Mouse (Mus musculus): Measurements from ENCODE around the gene Trub2.
"Not testable (repeated sequence)": the region's sequence is repeated elsewhere in the genome, so short reads cannot be mapped to it uniquely, and the experiment has no call there.

Trub2 gene

GRCm38 (mm10) chr2:29787937-29788681 lies at the start of gene Trub2:
Trub2 (minus strand) TSS chr2:29788502.
- peak; percentile 60 to 71 for DNase-seq (ENCODE audit: low spot score in 2 of 2)

GRCm38 (mm10) chr2:29835391-29835899 lies 47.1 kb upstream of the Trub2 start:
- no peak for DNase-seq (ENCODE audit: low spot score in 2 of 2)

- no peak for DNase-seq (ENCODE audit: low spot score in 2 of 2)
These were observed 45.5 kb upstream of the Trub2 start for GRCm38 (mm10) chr2:29833796-29834195.

GRCm38 (mm10) chr2:29831106-29831505 lies 42.8 kb upstream of the Trub2 start:
- DNase-seq (ENCODE audit: low spot score in 2 of 2), result no peak

DNA sequence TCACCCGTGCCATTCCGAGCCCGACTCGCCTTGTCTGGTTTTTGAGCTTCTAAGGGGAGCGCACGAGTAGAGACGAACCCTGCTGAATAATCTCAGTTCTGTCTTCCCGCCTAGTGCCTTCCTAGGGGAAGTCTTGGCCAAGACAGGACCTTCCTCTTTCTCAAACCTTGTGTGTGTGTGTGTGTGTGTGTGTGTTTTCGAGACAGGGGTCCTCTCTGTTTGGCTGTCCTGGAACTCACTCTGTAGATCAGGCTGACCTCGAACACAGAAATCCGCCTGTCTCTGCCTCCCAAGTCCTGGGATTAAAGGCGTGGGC lies 39.4 kb upstream of the Trub2 start:
- no peak for DNase-seq (ENCODE audit: low spot score in 2 of 2)

DNA sequence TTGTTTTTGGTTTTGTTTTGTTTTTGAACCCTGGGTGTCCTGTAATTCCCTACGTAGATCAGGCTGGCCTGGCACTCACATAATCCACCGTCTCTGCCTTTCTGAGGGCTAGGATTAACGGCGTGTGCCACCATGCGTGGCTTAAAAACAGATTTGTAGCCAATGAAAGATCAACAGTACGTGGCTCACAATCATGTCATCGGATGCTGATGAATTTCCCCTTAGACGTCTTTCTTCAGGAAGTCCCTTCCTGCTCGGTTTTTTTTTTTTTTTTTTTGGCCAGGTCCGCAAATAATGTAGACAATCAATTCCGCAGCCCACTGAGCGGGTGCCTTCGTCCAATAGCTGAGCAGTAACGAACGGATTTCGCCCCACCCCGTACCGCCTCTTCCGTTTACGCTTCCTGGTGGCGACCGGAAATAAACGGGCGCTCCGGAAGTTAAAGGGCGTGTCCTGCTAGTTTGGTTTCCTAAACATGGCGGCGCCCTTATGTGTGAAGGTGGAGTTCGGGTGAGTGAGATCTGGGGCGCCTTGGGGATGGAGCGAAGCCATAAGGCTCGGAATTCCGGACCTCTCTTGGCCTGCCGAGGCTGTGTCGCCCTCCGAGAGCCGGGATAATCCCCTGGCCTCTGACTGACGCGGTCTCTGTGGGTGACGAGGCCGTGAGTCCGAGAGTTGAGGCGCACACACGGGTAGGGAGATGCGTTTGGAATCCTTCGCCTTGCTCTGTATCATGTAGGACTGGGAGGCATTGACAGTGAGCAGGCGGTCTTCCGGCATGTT lies 38.8 kb upstream of the Trub2 start:
- peak; percentile 78 to 91 for DNase-seq (ENCODE audit: low spot score in 2 of 2)

DNA sequence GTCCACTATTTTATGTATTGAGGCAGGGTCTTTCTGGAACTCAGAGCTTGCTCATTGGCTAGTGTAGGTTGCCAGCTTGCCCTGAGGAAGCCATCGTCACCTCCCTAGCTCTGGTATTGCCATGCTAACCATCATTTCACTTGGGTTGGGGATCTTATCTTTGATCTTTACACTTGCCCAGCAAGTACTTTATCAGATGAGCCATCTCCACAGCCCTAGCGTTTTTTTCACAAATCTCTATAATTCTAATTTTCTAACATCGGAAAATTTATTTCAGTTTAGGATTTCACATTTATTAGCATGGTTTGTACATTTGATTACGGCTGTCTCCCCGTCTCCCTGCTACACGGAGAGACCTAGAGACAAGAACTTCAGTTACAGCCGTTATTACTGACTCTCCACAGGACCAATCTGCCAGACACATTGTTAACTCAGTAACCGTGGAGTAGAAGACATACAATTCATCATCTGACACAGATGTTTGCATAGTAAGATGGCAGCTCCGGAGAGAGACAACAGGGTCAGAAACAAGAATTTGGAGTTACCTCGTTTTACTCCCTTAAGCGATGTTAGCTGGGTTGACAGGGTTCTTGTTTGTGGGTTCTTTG lies 38.1 kb upstream of the Trub2 start:
- DNase-seq (ENCODE audit: low spot score in 2 of 2), result no peak

- peak; percentile 41 to 50 for DNase-seq (ENCODE audit: low spot score in 2 of 2)
These were observed 31.9 kb upstream of the Trub2 start, which contains the start of gene Urm1 for GRCm38 (mm10) chr2:29820025-29820817. Urm1 (plus strand) TSS chr2:29820075.

GRCm38 (mm10) chr2:29819363-29819762 lies 31.1 kb upstream of the Trub2 start:
- DNase-seq (ENCODE audit: low spot score in 2 of 2), result no peak

- peak; percentile 88 to 92 for DNase-seq (ENCODE audit: low spot score in 2 of 2)
These were observed 29.3 kb upstream of the Trub2 start for GRCm38 (mm10) chr2:29817426-29818232.

DNA sequence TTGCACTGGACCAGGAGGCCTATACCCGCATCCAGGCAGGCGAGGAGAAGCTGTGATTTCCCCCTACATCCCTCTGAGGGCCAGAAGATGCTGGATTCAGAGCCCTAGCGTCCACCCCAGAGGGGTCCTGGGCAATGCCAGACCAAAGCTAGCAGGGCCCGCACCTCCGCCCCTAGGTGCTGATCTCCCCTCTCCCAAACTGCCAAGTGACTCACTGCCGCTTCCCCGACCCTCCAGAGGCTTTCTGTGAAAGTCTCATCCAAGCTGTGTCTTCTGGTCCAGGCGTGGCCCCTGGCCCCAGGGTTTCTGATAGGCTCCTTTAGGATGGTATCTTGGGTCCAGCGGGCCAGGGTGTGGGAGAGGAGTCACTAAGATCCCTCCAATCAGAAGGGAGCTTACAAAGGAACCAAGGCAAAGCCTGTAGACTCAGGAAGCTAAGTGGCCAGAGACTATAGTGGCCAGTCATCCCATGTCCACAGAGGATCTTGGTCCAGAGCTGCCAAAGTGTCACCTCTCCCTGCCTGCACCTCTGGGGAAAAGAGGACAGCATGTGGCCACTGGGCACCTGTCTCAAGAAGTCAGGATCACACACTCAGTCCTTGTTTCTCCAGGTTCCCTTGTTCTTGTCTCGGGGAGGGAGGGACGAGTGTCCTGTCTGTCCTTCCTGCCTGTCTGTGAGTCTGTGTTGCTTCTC lies 27.5 kb upstream of the Trub2 start:
- DNase-seq (ENCODE audit: low spot score in 2 of 2), result no peak

- no peak for DNase-seq (ENCODE audit: low spot score in 2 of 2)
These were observed 15.1 kb upstream of the Trub2 start for GRCm38 (mm10) chr2:29803400-29803831.

DNA sequence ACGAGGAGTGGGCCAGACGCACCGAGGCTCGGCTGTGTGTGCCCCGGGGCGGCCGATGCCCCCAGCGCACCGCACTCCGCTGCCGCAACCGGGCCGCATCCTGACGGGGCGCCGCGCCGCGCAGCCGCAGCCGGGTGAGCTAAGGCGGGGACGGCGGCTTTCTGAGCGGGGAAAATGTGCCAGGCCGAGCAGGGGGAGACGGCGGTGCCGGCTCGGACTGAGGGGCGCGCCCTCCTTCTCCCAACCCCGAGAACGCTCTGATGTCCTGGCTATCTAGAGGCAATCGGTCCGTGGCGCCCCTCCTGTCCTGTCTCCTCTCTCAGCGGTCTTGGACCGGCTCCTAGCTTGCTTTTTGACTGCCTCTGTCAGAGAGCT lies 14.5 kb upstream of the Trub2 start:
- peak in 1 of 2 experiments; percentile 37 for DNase-seq (ENCODE audit: low spot score in 2 of 2)

DNA sequence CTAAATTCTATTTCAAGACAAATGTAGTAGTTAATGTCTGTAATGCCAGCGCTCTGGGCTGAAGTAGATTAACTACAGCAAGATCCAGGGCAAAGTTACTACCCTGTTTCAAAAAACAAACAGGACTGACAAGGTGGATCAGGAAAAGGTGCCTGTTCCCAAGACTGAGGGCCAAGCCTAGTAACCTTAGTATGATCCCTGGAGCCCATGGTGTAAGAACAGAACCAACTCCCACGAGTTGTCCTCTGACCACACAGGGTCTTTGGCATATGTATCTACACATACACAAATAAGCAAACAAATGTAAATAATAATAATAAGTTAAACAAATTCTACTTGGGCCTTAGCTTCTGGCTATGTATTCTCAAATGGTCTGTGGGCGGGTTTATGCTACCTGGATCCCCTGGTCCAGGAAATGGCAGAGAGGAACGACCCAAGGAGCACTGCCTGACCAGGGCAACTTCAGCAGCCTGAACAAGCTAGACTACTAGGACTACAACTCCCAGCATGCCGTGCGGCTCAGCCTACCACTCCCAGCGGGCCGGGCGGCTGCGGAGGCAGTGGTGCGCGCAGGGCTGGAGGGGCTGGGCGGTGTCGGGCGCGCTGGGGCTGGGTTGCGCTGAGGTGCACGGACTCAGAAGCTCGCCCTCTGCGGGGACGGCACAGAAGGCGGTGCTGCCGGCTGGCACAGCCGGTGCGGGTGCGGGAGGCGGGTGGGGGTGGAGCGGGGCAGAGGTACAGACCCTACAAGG lies 13.9 kb upstream of the Trub2 start, which contains the start of gene Slc27a4:
Gene Slc27a4, plus strand, starts transcription at position 560 of the 752 bp plus-strand sequence.
- DNase-seq (ENCODE audit: low spot score in 2 of 2), result peak; percentile 94

DNA sequence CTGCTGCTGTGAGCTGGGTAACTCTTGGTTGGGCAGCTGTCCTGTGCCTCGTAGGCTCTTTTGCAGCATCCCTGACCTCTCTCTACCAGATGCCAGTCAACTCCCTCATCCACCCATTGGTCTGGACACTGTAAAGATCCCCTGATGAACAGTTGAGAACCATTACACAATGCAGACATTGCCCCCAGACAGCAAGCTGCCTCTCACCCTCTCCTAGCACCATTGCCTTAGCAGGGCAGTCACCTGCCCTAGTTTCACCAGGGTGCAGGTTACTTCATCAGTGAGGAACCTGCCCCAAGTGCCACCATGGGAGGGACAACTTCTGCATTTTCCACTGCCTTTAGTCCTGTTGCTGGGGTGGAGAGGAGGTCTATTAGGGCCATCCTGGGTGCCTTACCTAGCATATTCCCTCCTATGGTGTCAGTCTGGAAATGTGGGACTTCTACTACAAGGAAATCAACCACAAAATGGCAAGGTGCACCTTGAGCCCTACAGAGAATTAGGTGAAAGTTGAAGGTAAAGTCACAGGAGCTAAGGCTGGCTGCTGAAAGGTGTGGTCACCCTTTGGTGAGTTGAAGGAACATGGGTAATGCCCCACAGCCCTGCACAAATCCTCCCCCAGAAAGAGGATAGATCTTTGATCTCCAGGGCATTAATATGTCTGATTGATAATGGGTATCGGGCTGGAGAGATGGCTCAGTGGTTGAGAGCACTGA lies 4.6 kb upstream of the Trub2 start:
- no peak for DNase-seq (ENCODE audit: low spot score in 2 of 2)

GRCm38 (mm10) chr2:29787104-29787917 lies 991 bp downstream of the Trub2 start, which contains the start of gene Coq4:
Coq4 (plus strand) TSS chr2:29787493.
- DNase-seq (ENCODE audit: low spot score in 2 of 2), result peak; percentile 85 to 88

DNA sequence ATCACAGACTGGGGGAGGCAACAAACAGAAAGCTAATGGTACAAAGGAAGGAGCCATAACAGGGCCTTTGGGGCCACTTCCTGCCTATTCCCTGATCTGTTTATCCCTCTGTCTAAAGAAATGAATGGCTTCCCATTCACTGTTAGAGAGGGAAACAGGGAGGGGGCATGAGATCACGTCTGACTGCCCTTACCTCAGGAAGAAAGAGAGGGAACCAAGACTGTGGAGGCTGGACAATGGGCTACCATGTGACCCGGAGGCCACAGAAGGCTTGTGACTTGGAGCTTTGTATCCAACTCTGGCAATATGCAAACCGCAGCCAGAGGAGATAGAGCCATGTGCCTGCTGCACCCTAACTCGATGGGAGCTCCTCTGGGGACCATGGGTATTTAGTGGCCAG lies 4.0 kb downstream of the Trub2 start:
- no peak for DNase-seq (ENCODE audit: low spot score in 2 of 2)

- DNase-seq (ENCODE audit: low spot score in 2 of 2), result not testable (repeated sequence)
These were observed 7.0 kb downstream of the Trub2 start for GRCm38 (mm10) chr2:29781256-29781655.

Measured in frontal cortex, postnatal 25 days (tissue).